Mouse (Mus musculus) liver, postnatal 0 days (tissue): Measurements from ENCODE around the gene Pawr. TPM values are rescaled to one million over a fixed set of nuclear protein-coding genes. Genes with fewer than 3 reads are reported as not detected.

Experiments used
- ATAC-seq: fragments of 200-750 bp; cut with Nextera tagmentation; 2 replicates; pipeline ENCODE4 v1.8.0; 2017; ENCODE audit warnings: mild to moderate bottlenecking, moderate library complexity
- DNase-seq: peaks from one replicate; pipeline ENCODE4 v3.0.0-alpha.2; 2016
- H3K27ac ChIP-seq: fragments of 300-500 bp; sonication (generic); 2 replicates; pipeline ENCODE4 v1.5.1; 2014; ENCODE audit warnings: antibody characterized with exemption, moderate library complexity, mild to moderate bottlenecking, low read depth
- H3K27me3 ChIP-seq: fragments of 300-500 bp; sonication (generic); 2 replicates; pipeline ENCODE4 v1.6.1; 2014; ENCODE audit warnings: low read length, control low read depth, mixed read lengths; ENCODE audit not compliant: insufficient read depth
- H3K36me3 ChIP-seq: fragments of 300-500 bp; sonication (generic); replicated peaks from 2 replicates; pipeline ENCODE4 v1.6.1; 2014; ENCODE audit warnings: mild to moderate bottlenecking, control low read depth, low read length, moderate library complexity, mixed read lengths; ENCODE audit not compliant: insufficient read depth
- H3K4me1 ChIP-seq: fragments of 300-500 bp; sonication (generic); 2 replicates; pipeline ENCODE4 v1.6.1; 2014; ENCODE audit warnings: antibody characterized with exemption, mild to moderate bottlenecking, control low read depth; ENCODE audit not compliant: insufficient read depth
- H3K4me2 ChIP-seq: fragments of 300-500 bp; sonication (generic); 2 replicates; pipeline ENCODE4 v1.6.1; 2014; ENCODE audit warnings: low read depth, mild to moderate bottlenecking, low read length, moderate library complexity, mixed read lengths
- H3K4me3 ChIP-seq: fragments of 300-500 bp; sonication (generic); 2 replicates; pipeline ENCODE4 v1.5.1; 2014; ENCODE audit warnings: low read depth, low read length
- H3K9ac ChIP-seq: fragments of 300-500 bp; sonication (generic); replicated peaks from 2 replicates; pipeline ENCODE4 v1.6.1; 2014; ENCODE audit warnings: mild to moderate bottlenecking, moderate library complexity
- H3K9me3 ChIP-seq: fragments of 300-500 bp; sonication (generic); 2 replicates; pipeline ENCODE4 v1.6.1; 2016; ENCODE audit warnings: mild to moderate bottlenecking, control low read depth, low read length, mixed read lengths
- CTCF ChIP-seq: sonication (generic); IDR thresholded peaks from 2 replicates; pipeline ENCODE4 v1.5.1; 2016; ENCODE audit warnings: antibody characterized with exemption, low read depth
- EP300 ChIP-seq: IDR thresholded peaks from 2 replicates; pipeline ENCODE4 v1.6.1; 2016; ENCODE audit warnings: antibody characterized with exemption, low read depth, mild to moderate bottlenecking
- WGBS: fragments of 180-500 bp; shearing (Covaris S2); extraction: QIAGEN DNeasy Blood & Tissue Kit; methylation state at CpG from one replicate; pipeline ENCODE4 v1.1.7; 2014; ENCODE audit not compliant: insufficient replicate concordance; 5-methylcytosine and 5-hydroxymethylcytosine counted together
- polyA plus RNA-seq: library from polyadenylated mRNA; unstranded; fragments of >200 nt; fragmentation: Nextera tagmentation; extraction: Ambion mirVana; gene quantifications from 2 replicates; pipeline ENCODE4 v1.2.1, GENCODE M21; 2015

Pawr gene
- polyA plus RNA-seq, 1 experiment from 2014 or later: 3.5 TPM

DNA sequence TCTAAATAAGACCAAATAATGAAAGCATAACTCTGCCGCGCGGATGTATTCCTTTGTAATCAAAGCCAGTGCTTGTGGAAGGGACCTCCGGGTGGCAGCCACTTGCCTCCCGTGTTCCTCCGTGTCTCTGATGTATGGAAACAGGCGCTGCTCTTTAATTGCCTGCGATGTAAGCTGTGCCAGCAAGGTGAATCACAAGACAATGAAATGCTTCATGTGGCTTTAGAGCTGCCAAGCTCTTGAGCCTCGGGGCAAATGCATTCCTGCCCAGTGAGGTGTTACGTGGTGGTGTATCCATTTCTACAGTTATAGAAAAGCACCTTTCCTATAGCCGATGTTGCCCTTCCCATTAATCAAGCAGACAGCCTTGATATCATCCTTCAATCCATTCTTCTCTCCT, 24.1 kb upstream of the Pawr start:
- Histone ChIP-seq H3K4me3 (no peak overlapping the region), H3K9ac (no peak overlapping the region), H3K4me2 (no peak overlapping the region), H3K4me1 (no peaks in the 10 kb centered on the region), H3K27me3 (no peaks in the 10 kb centered on the region), H3K9me3 (no peaks in the 10 kb centered on the region), H3K36me3 (no peaks in the 10 kb centered on the region), H3K27ac (no peak overlapping the region)
- DNase-seq (no peak), ATAC-seq (no peak)
- TF ChIP-seq EP300 (no peak), CTCF (no peak)
- 82% methylated on average over 11 of the region's 11 CpGs for whole genome bisulfite sequencing

DNA sequence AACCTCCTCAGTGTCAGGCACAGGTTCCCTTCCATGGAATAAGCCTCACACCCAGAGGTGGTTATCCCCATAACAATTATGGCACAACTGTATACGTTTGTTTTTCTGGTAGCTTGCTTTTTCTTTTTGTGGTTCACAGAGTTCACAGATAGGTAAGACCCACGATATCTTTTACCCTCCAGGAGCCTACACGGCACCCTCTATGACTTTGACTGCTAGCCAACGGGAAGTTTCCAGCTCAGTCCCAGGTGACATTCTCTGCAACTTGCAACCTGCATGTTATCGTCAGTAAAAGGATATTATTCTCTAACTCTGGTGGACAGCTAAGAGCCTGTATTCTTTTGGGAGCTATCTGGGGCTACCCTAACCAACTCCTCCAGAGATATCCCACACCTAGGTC, 21.7 kb upstream of the Pawr start:
- Histone ChIP-seq H3K4me1 (no peaks in the 10 kb centered on the region), H3K36me3 (no peaks in the 10 kb centered on the region), H3K27me3 (no peaks in the 10 kb centered on the region), H3K9ac (no peak overlapping the region), H3K4me2 (no peak overlapping the region), H3K27ac (no peak overlapping the region), H3K9me3 (no peaks in the 10 kb centered on the region), H3K4me3 (no peak overlapping the region)
- ATAC-seq (no peak), DNase-seq (no peak)
- TF ChIP-seq EP300: no peak
- TF ChIP-seq CTCF: no peak
- WGBS: 72% methylated on average over 5 of the region's 5 CpGs

DNA sequence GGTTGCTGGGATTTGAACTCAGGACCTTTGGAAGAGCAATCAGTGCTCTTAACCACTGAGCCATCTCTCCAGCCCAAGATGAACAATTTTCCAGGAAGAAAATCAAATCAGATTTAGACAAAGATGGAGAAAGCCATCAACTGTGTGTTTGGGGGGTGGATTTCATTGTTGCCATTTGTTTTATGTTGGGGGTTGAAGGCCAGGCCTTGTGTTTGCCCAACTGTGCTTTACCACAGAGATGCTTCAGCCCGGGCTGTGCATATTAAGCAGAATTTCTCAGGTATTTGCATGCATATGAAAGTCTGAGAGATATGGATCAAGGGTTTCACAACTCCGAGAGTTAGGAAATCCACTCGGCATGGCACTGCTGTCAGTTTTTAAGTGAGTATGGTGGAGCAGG, 20.5 kb upstream of the Pawr start:
- no peak overlapping the region for H3K4me3 ChIP-seq
- no peaks in the 10 kb centered on the region for H3K4me1 ChIP-seq

DNA sequence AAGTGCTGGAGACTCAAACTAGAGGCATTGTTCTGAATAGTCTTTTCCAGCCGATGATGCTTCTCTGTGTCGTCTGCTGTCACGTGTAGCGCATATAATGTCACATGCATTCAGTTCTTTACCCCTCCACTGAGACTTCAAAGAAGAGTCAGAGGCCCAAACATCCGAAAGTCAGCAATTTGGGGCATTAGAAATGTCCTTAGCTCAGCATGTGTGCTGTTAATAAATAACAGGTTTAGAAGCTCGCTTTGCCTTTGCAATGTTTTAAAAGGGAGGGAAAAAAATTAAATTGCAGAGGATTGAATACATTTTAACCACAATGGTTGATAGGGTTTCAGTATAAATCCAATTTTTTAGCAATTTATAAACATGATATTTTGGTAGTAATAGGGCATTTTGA, 18.1 kb upstream of the Pawr start:
- H3K4me1 ChIP-seq: no peaks in the 10 kb centered on the region

More for the DNA sequence above, 20.5 kb upstream of the Pawr start:
- 79% methylated on average over 3 of the region's 3 CpGs for WGBS
- Histone ChIP-seq H3K9me3 (no peaks in the 10 kb centered on the region), H3K9ac (no peak overlapping the region), H3K27me3 (no peaks in the 10 kb centered on the region), H3K36me3 (no peaks in the 10 kb centered on the region), H3K4me2 (no peak overlapping the region), H3K27ac (no peak overlapping the region)
- TF ChIP-seq CTCF (no peak), EP300 (no peak)
- DNase-seq: no peak
- no peak for ATAC-seq

DNA sequence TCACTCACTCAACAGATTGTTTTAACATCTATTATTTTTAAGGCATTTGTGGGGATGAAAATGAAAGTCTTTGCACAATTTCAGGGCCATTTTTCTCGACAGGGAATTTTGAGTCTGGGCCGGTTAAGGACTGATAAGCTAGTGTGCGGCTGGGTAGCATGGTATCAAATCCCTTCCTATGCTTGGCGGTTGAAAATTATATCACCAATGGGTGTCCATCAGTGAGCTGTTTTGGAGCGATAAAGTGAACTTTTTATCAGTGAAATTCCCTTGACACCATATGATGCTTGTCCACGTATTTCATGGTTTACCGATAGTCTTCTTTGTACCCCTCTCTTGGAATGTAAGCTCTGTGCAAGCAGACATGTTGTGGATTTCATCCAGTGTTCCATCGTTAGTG, 17.5 kb upstream of the Pawr start:
- TF ChIP-seq CTCF: no peak
- no peak for TF ChIP-seq EP300

More for the DNA sequence above, 18.1 kb upstream of the Pawr start:
- Histone ChIP-seq H3K36me3 (no peaks in the 10 kb centered on the region), H3K27ac (no peak overlapping the region), H3K4me3 (no peak overlapping the region), H3K9ac (no peak overlapping the region), H3K27me3 (no peaks in the 10 kb centered on the region), H3K4me2 (no peak overlapping the region), H3K9me3 (no peaks in the 10 kb centered on the region)
- WGBS: 70% methylated on average over 6 of the region's 6 CpGs
- no peak for TF ChIP-seq EP300
- TF ChIP-seq CTCF: no peak
- ATAC-seq (no peak), DNase-seq (no peak)

DNA sequence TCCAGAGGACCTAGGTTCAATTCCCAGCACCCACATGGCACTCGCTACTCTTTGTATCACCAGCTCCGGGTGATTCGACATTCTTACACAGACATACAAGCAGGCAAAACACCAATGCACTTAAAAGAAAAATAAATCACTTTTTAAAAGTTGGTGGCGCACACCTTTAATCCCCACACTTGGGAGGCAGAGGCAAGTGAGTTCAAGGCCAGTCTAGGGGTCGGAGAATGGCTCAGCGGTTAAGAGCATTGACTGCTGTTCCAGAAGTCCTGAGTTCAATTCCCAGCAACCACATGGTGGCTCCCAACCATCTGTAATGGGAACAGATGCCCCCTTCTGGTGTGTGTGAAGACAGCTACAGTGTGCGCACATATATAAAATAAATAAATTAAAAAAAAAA, 16.7 kb upstream of the Pawr start:
- TF ChIP-seq EP300 (no peak), CTCF (no peak)
- Histone ChIP-seq H3K9me3 (no peaks in the 10 kb centered on the region), H3K9ac (no peak overlapping the region), H3K27me3 (no peaks in the 10 kb centered on the region), H3K4me2 (no peak overlapping the region), H3K4me3 (no peak overlapping the region), H3K36me3 (no peaks in the 10 kb centered on the region), H3K4me1 (no peaks in the 10 kb centered on the region), H3K27ac (no peak overlapping the region)
- ATAC-seq (no peak), DNase-seq (no peak)
- WGBS: 89% methylated on average over 7 of the region's 7 CpGs

More for the DNA sequence above, 17.5 kb upstream of the Pawr start:
- ATAC-seq: no peak
- Histone ChIP-seq H3K9me3 (no peaks in the 10 kb centered on the region), H3K4me1 (no peaks in the 10 kb centered on the region), H3K4me3 (no peak overlapping the region), H3K27ac (no peak overlapping the region), H3K9ac (no peak overlapping the region), H3K36me3 (no peaks in the 10 kb centered on the region), H3K4me2 (no peak overlapping the region), H3K27me3 (no peaks in the 10 kb centered on the region)
- WGBS: 79% methylated on average over 8 of the region's 8 CpGs
- DNase-seq: no peak

DNA sequence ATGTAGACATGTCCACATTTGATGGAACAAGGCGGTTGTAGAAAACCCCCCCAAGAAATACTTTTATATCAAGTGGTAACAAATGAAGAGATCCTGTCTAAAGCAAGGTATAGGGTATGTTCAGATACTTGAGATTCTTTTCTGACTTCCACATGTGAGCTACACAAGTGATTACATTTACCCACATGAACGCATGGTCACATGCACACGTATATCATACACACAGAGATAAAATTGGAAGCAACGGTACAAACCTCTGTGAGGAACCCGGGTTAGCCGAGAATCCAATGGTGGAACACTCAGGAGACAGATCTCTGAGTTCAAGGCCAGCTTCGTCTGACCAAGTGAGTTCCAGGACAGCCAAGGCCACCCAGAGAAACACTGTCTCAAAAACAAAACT, 3.6 kb upstream of the Pawr start:
- Histone ChIP-seq H3K4me2 (no peak overlapping the region), H3K27me3 (peaks cover 29% of the 10 kb centered on the region), H3K27ac (no peak overlapping the region), H3K36me3 (no peaks in the 10 kb centered on the region), H3K9me3 (no peaks in the 10 kb centered on the region), H3K4me3 (no peak overlapping the region), H3K9ac (no peak overlapping the region), H3K4me1 (no peaks in the 10 kb centered on the region)
- no peak for ATAC-seq
- no peak for DNase-seq
- TF ChIP-seq EP300 (no peak), CTCF (no peak)
- 73% methylated on average over 7 of the region's 7 CpGs for WGBS
